Mouse (Mus musculus): ENCODE results near the gene Vmn1r236.

The Vmn1r236 gene

DNA sequence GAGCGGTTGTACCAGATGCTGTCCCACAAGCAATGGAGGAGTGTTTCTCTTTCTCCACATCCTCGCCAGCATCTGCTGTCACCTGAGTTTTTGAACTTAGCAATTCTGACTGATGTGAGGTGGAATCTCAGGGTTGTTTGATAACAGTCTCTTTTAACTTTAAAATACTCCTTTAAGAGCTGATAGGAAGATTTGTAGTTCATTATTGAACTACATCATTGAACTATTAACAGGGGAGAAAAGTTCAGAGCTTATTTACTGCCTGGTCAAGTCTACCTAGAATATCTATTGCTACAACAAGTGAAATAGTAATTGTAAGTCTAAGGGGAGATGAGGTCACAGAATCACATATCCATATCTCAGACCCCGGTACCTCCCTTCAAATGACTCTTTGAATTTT, at the start of gene Vmn1r236:
Gene Vmn1r236 (plus strand): TSS at position 301 of the 400 bp plus-strand sequence.
- no peak for DNase-seq (ENCODE audit: low read depth, low spot score)

DNA sequence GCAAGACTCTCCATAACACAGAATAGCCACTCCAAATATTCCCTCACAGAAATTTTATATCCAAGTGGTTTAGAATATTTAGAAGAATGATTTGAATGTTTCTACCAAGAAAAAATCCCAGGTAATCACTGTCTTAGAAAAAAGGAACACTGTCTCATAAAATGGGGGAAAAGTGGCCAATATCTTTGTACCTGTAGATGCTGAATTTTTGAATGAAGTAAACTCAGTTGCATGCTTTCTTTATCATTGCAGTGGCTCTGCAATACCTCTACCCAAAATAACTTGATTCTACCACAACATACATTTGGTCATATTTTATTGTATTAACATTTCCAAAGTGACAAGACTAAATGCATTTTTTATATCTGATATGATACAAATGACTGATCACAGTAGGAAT, 26.6 kb upstream of the Vmn1r236 start, which contains the start of gene Vmn1r235:
Gene Vmn1r235 (plus strand): TSS at position 301 of the 400 bp plus-strand sequence.
- DNase-seq (ENCODE audit: low read depth, low spot score) = no peak

DNA sequence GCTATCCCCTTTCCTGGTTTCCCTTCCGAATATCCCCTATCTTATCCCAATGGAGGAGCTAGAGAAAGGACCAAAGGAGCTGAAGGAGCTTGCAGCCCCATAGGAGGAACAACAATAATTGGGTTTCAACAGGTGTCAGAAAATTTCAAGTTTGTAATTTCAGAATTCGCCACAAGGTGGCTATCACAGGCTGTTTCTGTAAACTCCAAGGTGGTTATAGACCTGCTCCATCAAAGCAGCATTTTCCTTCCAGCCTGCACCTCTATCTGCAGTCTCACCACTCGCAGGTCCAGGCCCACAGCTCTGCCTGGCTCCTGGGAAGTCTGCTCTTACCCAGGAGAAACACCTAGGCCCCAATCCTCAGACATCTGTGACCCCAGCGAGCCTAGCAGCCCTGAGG, 10.6 kb upstream of the Vmn1r236 start:
- DNase-seq (ENCODE audit: low read depth, low spot score) = peak; percentile 74

DNA sequence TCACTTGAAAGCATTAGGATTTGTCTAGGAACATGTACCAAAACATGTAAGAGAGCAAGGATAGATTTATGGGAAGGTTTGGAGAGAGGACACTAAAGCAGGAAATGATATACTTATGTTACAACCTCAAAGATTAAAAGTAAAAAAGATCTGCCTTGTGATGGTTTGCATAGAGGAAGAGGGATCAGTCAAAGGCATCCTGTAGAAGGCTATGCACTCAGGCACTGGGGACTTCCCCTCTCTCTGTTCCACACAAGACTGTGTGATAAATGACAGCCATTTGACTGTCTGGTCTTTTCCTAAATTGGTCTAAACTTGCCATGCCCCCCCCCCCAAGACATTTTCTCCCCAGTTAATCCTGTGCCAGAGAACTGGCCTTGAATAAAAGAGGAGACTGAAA, 1.7 kb downstream of the Vmn1r236 start:
- no peak for DNase-seq (ENCODE audit: low read depth, low spot score)

DNA sequence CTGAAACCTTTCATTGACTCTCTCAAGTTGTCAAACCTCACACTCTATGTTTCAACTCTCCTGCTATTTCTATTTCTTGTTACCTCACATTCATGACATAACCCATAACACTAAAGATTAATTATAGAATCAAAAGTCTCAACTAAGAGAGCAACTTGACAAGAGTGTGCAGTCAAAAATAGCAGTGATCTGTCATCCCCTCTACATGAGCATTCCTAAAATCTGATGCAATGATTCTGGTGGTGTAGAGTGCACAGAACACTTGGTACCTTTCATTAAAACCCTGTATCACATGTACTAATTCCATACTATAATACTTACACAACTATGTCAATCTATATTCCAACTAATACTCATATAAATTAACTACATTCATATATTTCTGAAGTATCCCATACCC, 7.0 kb downstream of the Vmn1r236 start:
- DNase-seq (ENCODE audit: low read depth, low spot score) = no peak

DNA sequence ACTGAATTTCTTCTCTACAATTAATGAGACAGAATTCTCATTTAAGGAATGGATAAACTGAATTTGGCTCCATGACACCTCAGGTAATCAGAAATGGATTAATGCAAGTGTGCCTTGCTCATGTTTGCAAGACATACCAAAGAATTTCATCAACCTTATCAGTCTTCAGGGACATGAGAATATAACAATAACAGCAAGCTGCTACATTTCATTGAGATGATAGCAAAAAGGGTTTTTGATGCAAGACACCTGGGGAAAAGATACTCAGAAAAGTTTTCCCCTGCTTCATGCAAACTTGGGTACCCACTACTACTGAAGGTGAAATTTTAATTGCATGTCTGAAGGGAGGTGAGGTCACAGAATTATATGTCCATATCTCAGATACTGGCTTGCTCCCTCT, 28.8 kb downstream of the Vmn1r236 start, which contains the start of gene Vmn1r237:
Gene Vmn1r237 (plus strand): TSS at position 301 of the 400 bp plus-strand sequence.
- no peak for DNase-seq (ENCODE audit: low read depth, low spot score)
